Mouse (Mus musculus) gastrocnemius, postnatal 25 days (tissue): ENCODE data around the gene Olfr165. TPM values are rescaled to one million over a fixed set of nuclear protein-coding genes. Genes with fewer than 3 reads are reported as not detected.
"Not testable (repeated sequence)": the region's sequence is repeated elsewhere in the genome, so short reads cannot be mapped to it uniquely, and the experiment has no call there.

ENCODE experiments used
- DNase-seq: peaks from one replicate; pipeline ENCODE4 v3.0.0; 2022
- long read RNA-seq, 2 experiments: library from polyadenylated mRNA; stranded (forward); transcript quantifications; one replicate each; pipeline ENCODE4 v2.0.0; 2021
- total RNA-seq, 2 experiments: library from RNA; stranded (reverse); gene quantifications; 1 replicate in 1 of 2; 2 replicates in 1 of 2; pipeline ENCODE4 v1.2.3; 2021

The Olfr165 gene
- not detected for total RNA-seq
- long read RNA-seq, experiment 1, result 0 reads
- long read RNA-seq, experiment 2, result 0 reads

DNA sequence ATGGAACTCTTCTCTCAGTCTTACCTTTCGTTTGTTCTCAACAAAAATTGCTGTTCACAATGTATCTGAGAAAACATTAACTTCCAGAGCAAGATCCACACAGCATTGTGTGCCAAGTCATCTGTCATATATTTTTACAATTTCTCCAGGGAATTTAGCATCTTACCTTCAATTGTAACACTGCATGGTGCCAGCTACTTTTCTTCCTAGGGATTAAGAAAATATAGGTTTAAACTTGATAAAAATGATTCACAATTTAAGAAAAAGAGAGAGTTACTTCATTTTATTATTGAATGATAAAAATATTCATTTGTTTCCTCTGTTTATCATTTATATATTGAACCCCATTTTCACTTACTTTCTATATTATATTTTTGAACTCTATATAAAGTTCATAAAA lies at the start of gene Olfr165:
TSS of gene Olfr165 (minus strand) at position 101 of the 400 bp plus-strand sequence.
- no peak for DNase-seq

DNA sequence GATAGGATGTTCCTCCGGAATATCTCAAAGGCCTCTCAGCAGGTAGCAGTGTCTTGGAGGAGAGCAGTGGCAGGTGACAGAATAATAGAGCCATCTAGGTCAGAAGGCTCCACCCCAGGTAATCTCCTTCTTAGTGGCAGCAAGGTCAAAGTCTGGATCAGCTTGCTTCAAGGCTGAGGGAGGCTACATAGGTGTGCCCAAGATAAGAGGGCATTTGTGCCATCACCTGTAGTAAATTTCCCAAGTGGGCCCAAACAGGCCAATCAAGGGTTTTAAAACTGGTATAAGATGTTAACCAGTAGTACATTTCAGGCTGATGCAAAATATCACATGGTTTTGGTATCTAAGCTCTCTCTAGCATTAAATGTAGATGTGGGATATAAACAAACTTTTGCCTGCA lies 41.4 kb upstream of the Olfr165 start:
- no peak for DNase-seq

GRCm38 (mm10) chr16:19458741-19459140 lies 35.8 kb upstream of the Olfr165 start:
- DNase-seq, result not testable (repeated sequence)

GRCm38 (mm10) chr16:19387984-19388383 lies 35.0 kb downstream of the Olfr165 start:
- no peak for DNase-seq

Other genes starting within 250 kb of the Olfr165 start
- gene Olfr164, start 109.1 kb downstream of the Olfr165 start, total RNA-seq, result not detected
- not detected for gene Olfr166, start 60.6 kb upstream of the Olfr165 start, total RNA-seq
- gene Olfr167, start 99.1 kb upstream of the Olfr165 start, total RNA-seq, result not detected
- not detected for gene Olfr168, start 112.4 kb upstream of the Olfr165 start, total RNA-seq
- not detected for gene Olfr169, start 148.7 kb upstream of the Olfr165 start, total RNA-seq
- not detected for gene Olfr170, start 188.7 kb upstream of the Olfr165 start, total RNA-seq
- gene Olfr171, start 206.8 kb upstream of the Olfr165 start, total RNA-seq, result not detected